Comparison of ENCODE assay signal across 10 mouse cellular contexts in the genomic region with DNA sequence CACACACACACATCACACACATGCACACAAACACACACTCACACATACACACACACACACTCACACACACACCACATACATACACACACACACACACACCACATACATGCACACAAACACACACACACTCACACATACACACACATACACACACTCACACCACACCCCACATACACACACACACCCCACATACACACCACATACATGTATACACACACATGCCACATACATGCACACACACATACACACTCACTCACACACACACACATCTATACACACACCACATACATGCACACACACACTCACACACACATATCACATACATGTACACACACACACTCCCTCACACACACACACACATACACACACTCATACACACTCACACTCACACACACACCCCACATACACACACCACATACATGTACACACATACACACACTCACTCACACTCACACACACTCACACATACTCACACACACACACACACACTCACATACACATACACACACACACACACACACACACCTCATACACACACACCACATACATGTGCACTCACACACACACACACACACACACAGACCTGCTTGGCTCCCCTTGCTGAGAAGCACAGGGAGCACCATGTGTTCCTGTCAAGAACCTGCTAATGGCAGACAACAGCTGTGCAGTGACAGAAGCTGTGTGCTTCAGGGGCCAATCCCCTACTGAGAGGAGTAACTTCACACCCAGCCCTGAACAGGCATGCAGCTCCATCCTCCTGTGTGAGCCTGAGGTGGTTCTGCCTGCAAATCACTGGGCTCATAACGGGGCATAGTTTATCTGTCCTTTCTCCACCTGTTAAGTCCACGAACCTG.
DNase-seq lines count a peak whose midpoint lies in the region; ATAC-seq lines count a peak whose summit lies in the region.
"Had no signal": no experiment of that assay in that cellular context is flagged by ENCODE, and none has a peak within 500 bp of the region (broad histone marks: within the 10 kb centered on the region; RNA-seq: fewer than 3 reads in every experiment).

No protein-coding gene starts in this region.

- H3K27me3 ChIP-seq in heart, embryonic 12.5 days (replicated peaks) = no peaks in the 10 kb centered on the region
- H3K27me3 ChIP-seq in midbrain, embryonic 16.5 days (ENCODE audit: control insufficient read depth, insufficient read depth, low read depth, low read length) = no peaks in the 10 kb centered on the region

- no peak overlapping the region for H3K9ac ChIP-seq in heart, embryonic 12.5 days
- no peak overlapping the region for H3K9ac ChIP-seq in midbrain, embryonic 16.5 days (ENCODE audit: low read depth, low read length)

- H3K4me3 ChIP-seq in heart, embryonic 12.5 days = no peak overlapping the region
- H3K4me3 ChIP-seq in midbrain, embryonic 16.5 days (ENCODE audit: low read depth, low read length) = no peak overlapping the region

- DNase-seq in heart, adult 9 months (ENCODE audit: low spot score in 2 of 2) = no peak
- DNase-seq in embryo, embryonic 10.5 days (ENCODE audit: low spot score) = peak; percentile 13
- peak; percentile 7 for DNase-seq in forelimb bud, embryonic 11.5 days (ENCODE audit: low read depth, low spot score)
- DNase-seq in layer of hippocampus, postnatal 14 days (ENCODE audit: low spot score in 2 of 2) = no peak
- DNase-seq in heart, postnatal 4 days = no peak
- DNase-seq: kidney, postnatal 14 days; thymus, postnatal 14 days had no signal

- no peak overlapping the region for H3K4me2 ChIP-seq in heart, embryonic 12.5 days
- H3K4me2 ChIP-seq in midbrain, embryonic 16.5 days (ENCODE audit: low read length) = no peak overlapping the region

- WGBS in heart, embryonic 12.5 days = 64% methylated on average over 2 of the region's 2 CpGs
- WGBS in midbrain, embryonic 16.5 days = 78% methylated on average over 2 of the region's 2 CpGs

- H3K4me1 ChIP-seq in heart, embryonic 12.5 days (replicated peaks) = no peaks in the 10 kb centered on the region
- H3K4me1 ChIP-seq in midbrain, embryonic 16.5 days (ENCODE audit: control insufficient read depth, insufficient read depth, low read length) = peaks cover 8% of the 10 kb centered on the region

- ATAC-seq in heart, embryonic 12.5 days (ENCODE audit: insufficient number of reproducible peaks, low FRiP score) = 0 out of 2 replicates have a peak, but pooled peaks have one; percentile 15
- ATAC-seq in midbrain, embryonic 16.5 days = peak; percentile 62
- no peak for ATAC-seq in activated CD4-positive, CD25-positive, alpha-beta regulatory T cell, adult 4 months

- H3K36me3 ChIP-seq in heart, embryonic 12.5 days = no peaks in the 10 kb centered on the region
- H3K36me3 ChIP-seq in midbrain, embryonic 16.5 days (ENCODE audit: control insufficient read depth, insufficient read depth, low read length) = no peaks in the 10 kb centered on the region

- H3K9me3 ChIP-seq in heart, embryonic 12.5 days (replicated peaks) = no peaks in the 10 kb centered on the region
- H3K9me3 ChIP-seq in midbrain, embryonic 16.5 days (replicated peaks; ENCODE audit: control insufficient read depth, low read length, poor library complexity, severe bottlenecking) = no peaks in the 10 kb centered on the region

- no peak overlapping the region for H3K27ac ChIP-seq in heart, embryonic 12.5 days (ENCODE audit: poor library complexity, severe bottlenecking)
- 0 out of 2 replicates have a peak overlapping the region, but pooled peaks have one; percentile 17 for H3K27ac ChIP-seq in midbrain, embryonic 16.5 days (ENCODE audit: low read length)

Comparison
In these comparisons a context has a peak if more than half of its experiments do, and no peak if none do; other contexts are left out.
1. DNase-seq: peak in embryo, embryonic 10.5 days (single experiment) and forelimb bud, embryonic 11.5 days (single experiment); none in heart, adult 9 months (0 of 2), layer of hippocampus, postnatal 14 days (0 of 2) and heart, postnatal 4 days (single experiment).